Mouse (Mus musculus): ENCODE results near the gene Nup133. TPM values are rescaled to one million over a fixed set of nuclear protein-coding genes. Genes with fewer than 3 reads are reported as not detected.
A peak's percentile ranks its signal among the peaks of the same experiment; 100 is the strongest.

Nup133 gene
- total and polyA plus RNA-seq, 3 experiments: 9.5 to 21.0 (median 15.5) TPM

- no peak for DNase-seq
These were observed 4.6 kb upstream of the Nup133 start for GRCm38 (mm10) chr8:123953686-123954085.

DNA sequence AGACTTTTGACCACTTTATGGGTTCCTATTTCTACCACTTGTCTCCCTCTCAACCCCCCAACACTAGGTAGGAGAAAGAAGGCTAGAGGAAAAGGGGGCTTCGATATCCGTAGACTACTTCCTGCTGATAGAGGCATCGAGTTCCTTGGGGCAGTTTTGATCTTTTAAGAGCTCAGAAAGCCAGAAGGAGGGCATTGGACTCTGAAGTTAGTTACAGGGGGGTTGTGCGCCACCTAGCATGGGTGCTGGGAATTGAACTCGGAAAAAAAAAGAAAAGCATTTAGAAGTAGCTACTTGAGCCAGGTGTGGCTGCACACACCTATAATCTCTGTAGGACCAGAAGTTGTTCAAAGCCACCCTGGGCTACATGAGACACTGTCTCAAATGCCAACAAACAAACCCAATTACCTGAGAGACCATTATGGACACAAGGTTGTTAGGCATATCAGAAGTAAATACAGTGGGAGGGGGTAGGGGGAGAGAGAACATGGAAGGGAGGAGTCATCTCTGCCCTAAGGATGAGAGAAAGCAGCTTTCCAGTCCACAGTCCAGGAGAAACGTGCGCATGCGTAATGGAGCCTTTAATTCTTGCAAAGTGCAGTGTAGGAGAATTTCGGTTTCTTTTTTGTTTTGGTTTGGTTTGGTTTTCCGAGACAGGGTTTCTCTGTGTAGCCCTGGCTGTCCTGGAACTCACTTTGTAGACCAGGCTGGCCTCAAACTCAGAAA lies 1.2 kb upstream of the Nup133 start:
- peak; percentile 60 for DNase-seq

GRCm38 (mm10) chr8:123949686-123949986 lies 571 bp upstream of the Nup133 start:
- no peak for DNase-seq

- DNase-seq: no peak
These were observed 20.0 kb downstream of the Nup133 start for GRCm38 (mm10) chr8:123929026-123929425.

DNA sequence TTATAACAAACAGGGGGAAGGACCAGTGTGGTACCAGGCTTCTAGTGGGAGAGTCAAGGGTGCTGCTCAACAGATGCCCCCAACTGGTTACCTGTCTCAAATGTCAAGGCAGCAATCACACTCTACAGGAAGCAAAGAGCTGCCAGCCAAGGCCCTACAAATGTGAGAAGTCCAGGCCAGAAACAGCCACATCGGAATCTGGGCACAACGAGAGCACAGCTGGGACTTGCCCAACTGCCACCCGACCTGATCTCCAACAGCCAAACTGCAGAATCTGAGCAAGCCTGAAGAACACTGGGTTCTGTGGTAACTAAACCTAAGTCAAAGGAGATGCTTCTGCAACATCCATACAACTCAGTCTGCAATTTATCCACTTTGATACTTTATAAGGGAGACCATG lies 23.4 kb downstream of the Nup133 start:
- no peak for DNase-seq

DNA sequence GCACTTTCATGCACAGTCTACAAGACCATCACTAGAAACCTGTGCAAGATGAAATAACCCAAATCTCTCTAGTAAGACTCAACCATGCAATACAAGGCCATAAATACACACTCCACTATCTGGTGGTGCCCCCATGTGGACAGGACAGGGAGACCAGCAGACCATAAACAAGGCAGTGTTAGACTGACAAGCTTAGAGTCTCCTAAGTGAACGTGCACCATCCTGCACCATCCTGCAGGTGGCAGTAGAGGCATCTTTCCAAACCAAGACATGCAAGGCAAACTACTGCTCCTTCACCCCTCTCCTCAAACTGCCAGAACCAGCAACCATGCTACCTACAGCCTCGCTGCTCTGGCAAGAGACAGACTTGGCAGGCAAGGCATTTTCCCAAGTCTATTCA lies 24.3 kb downstream of the Nup133 start:
- peak; percentile 78 for DNase-seq

- no peak for DNase-seq
These were observed 34.4 kb downstream of the Nup133 start for GRCm38 (mm10) chr8:123914635-123915034.

DNA sequence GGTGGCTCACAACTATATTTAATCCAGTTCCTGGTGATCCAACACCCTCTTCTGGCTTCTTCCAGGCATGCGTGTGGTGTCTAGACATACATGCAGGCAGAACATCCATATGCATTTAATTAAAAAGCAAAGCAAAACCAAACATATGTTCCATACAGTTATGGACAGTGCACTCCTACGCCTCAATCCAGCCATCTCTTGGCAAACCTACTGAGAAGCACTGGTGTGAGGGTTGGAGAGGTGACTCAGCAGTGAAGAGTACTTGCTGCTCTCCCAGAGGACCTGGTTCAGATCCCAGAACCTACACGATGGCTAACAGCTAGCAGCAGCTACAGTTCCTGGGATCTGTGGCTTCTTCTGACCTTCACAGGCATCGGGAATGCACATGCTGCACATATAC lies 36.8 kb downstream of the Nup133 start:
- no peak for DNase-seq

DNA sequence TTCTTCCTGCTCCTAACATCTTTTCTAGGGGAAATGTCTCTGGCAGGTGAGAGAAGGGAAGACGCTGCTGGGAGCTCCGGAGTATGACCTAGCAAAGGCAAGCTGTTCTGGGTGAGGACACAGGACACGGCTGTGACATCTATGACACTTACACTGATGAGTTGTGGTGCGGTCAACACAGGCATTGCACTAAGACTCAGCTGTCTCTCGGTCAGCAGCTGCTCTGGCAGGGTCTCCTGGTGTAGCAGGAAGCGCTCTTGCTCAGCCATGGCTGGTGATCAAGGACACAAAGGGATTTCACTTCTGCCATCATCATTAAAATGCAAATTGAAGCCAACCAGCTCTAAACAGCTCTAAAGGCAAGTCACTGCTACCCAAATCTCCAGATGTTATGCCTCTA lies 41.5 kb downstream of the Nup133 start:
- DNase-seq: no peak

GRCm38 (mm10) chr8:123902653-123903052 lies 46.4 kb downstream of the Nup133 start:
- DNase-seq: peak; percentile 64

DNA sequence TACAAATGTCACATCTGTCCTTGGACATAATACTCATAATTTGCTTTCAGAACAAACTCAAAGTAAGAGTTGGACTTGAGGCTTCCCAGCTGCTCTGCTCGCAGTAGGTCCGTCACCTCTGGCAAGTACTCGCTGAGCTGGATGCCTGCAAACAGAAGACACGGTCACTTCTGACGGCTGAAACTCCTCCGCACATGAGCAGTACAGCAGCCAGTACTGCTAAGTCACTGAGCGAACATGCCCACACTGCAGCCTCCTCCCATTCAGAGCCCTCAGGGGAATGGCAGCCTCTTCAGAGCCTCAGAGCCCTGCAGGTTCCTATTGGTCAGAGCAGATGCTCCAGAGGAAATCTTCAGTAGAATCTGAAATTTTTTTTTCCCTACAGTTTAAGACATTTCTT lies 49.7 kb downstream of the Nup133 start:
- DNase-seq: no peak

DNA sequence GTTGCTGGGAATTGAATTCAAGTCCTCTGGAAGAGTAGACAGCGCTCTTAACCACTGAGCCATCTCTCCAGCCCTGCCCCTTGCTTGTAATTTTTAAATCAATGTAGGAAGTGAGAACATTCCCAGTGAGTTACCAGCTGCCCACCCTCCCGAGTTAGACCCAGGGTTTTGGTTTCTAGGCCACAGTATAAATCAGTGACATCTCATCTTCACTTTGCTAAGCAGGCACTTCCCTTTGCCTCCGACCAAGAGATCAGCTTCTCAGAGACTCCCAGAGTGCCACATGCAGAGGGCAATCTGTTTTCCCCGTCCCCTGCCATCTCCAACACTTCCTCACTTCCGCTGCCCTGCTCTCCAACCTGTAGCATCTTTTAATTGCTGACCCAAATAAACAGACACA lies 50.5 kb downstream of the Nup133 start:
- no peak for DNase-seq

- DNase-seq: no peak
These were observed 52.3 kb downstream of the Nup133 start for GRCm38 (mm10) chr8:123896774-123897173.

GRCm38 (mm10) chr8:123896366-123896761 lies 52.7 kb downstream of the Nup133 start:
- no peak for DNase-seq

GRCm38 (mm10) chr8:123895680-123896365 lies 53.2 kb downstream of the Nup133 start:
- DNase-seq: no peak

DNA sequence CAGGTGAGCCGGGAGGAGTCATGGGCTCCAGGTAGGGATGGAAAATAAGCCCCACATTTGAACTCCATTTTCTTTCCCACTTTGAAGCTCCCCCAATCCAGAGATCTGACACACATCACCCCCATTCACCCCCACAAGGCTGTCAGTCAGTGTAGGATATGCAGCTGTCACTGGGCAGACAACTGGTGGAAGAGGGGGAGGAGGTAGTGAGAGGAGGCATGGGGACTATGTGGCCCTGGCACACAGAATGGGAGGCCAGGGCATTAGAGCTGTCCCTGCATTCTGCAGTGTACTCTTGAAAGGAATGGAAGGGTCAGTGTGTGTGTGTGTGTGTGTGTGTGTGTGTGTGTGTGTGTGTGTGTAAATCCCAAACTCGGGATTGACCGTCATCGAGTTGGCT lies 53.8 kb downstream of the Nup133 start:
- DNase-seq: no peak

GRCm38 (mm10) chr8:123894502-123895097 lies 54.5 kb downstream of the Nup133 start, which contains the start of gene Acta1:
Gene Acta1, minus strand, starts transcription at chr8:123894751.
- DNase-seq: no peak

GRCm38 (mm10) chr8:123893413-123893812 lies 55.7 kb downstream of the Nup133 start:
- no peak for DNase-seq

GRCm38 (mm10) chr8:123892586-123893155 lies 56.4 kb downstream of the Nup133 start:
- DNase-seq: no peak

DNA sequence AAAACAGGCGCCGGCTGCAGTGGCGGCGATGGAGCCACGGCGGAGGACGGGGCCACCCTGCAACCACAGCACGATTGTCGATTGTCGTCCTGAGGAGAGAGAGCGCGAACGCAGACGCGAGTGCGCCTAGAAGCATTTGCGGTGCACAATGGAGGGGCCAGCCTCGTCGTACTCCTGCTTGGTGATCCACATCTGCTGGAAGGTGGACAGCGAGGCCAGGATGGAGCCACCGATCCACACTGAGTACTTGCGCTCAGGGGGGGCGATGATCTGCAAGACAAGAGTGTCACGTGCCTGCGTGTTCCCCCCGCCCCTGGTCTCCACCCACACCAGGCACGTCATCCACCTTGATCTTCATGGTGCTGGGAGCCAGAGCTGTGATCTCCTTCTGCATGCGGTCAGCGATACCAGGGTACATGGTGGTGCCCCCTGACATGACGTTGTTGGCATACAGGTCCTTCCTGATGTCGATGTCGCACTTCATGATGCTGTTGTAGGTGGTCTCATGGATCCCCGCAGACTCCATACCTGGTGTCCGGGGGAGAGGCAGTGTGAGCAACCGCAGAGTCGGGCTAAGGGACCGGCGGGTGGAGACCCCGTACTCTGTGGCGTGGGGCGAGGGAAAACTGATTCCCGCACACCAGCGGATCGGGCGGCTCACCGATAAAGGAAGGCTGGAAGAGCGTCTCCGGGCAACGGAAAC lies 57.0 kb downstream of the Nup133 start:
- DNase-seq: no peak

DNA sequence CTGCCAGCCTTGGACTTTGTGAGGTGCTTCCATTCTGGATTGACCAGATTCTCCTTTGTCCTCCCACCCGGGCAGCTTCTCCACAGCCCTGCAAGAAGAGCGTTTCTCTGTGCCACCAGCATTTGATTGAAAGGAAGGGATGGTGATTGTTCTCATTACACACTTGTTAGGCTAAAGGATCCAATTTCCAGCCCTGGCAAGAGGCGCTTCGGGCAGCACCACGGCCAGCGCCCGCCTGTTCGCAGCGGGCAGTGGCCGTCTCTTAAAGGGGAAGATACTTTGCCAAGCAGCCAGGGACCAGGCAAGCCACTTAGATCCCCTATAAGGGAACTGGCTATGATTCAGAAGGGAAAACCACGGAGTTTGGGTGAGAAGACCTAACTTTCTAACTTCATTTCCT lies 57.8 kb downstream of the Nup133 start:
- DNase-seq: peak; percentile 64

GRCm38 (mm10) chr8:123889797-123890196 lies 59.3 kb downstream of the Nup133 start:
- DNase-seq: no peak

DNA sequence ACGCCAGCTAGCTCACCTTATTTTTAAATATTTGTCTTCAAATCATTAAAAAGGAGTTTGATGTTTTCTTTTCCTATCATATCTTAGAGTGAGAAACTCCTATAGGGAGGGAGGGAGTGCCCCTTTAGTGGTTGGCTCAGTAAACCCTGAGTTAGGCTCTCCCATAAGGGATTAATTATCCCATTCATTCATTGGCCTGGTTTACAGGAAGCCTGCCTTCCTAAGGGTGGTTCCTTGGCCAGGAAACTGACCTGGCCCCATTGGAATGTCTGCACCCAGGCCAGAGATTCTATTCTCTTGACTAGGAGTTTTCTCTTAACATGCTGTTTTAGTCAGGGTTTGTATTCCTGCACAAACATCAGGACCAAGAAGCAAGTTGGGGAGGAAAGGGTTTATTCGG lies 61.1 kb downstream of the Nup133 start:
- no peak for DNase-seq

Measured in adrenal gland, adult 2 months (tissue).